Mouse (Mus musculus): ENCODE data around the gene Mark4.

Gene Mark4

GRCm38 (mm10) chr7:19437048-19437447 is 21.6 kb downstream of the Mark4 start:
- DNase-seq (ENCODE audit: low spot score in 2 of 2), result no peak

GRCm38 (mm10) chr7:19436276-19436675 is 22.3 kb downstream of the Mark4 start:
- no peak for DNase-seq (ENCODE audit: low spot score in 2 of 2)

GRCm38 (mm10) chr7:19432475-19432874 is 26.1 kb downstream of the Mark4 start:
- no peak for DNase-seq (ENCODE audit: low spot score in 2 of 2)

DNA sequence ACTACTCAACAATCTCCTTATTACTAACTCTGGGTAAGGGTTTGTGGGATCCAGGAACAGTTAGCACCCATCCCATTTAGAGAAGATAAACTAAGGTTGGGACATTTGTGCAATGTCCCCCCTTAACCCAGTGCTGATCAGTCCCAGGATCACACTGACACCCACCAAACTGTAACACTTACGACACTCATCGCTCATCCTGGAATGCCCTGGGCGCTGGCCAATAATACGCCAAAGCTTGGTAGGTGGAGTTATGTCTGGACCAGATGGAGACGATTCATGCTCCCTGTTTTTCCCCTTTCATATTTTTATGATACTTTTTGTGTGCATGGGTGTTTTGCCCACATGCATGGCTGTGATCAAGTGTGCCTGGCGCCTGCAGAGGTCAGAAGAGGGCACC is 28.2 kb downstream of the Mark4 start:
- no peak for DNase-seq (ENCODE audit: low spot score in 2 of 2)

DNA sequence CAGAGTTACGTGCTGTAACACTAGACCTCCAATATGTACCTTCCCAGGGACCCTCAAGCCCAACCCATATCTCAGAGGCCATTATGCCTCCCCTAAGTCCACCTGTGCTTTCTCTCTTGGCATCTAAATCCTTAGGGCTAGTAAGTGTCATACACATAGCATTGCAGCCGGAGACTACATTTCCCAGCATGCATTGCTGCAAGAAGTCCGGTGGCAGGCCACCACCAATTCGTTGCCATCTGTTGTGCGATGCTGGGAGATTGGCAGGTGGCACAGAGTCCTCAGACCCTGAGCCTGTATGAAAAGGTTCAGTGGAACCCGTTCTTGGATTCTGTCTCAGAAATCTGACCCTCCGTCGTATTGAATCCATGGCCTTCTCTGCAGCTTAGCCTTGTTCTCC is 28.9 kb downstream of the Mark4 start:
- DNase-seq (ENCODE audit: low spot score in 2 of 2), result no peak

DNA sequence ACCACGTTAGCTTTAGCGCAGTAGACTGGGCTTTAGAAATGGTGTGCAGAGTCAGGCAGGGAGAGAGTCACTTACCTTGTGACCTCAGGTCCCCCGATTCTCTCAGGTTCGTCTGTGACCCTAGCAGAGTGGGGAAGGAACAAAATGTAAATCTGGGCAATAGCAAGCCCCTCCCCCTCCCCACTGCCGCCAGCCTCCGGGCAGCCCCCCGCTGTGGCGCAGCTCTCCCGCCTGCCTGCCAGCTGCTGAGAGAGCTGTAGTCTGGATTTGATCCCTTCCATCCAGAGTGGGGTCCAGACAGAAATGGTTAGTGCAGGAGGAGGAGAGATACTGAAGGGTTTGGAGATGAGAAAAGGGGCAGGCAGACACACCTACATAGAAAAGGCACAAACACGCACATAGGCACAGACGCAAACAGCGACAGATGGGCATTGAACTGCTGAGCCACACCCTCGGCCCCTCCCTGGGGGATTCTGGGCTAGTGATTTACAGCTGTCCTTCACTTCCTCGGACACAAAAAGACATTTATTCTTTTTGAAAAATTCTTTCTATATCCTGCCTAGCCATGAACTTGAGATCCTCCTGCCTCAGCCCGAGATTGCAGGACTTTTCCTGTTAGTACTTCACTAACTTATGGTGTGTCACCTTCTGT is 30.5 kb downstream of the Mark4 start:
- DNase-seq (ENCODE audit: low spot score in 2 of 2), result no peak

- DNase-seq (ENCODE audit: low spot score in 2 of 2), result no peak
These were observed 31.7 kb downstream of the Mark4 start for GRCm38 (mm10) chr7:19426888-19427287.

DNA sequence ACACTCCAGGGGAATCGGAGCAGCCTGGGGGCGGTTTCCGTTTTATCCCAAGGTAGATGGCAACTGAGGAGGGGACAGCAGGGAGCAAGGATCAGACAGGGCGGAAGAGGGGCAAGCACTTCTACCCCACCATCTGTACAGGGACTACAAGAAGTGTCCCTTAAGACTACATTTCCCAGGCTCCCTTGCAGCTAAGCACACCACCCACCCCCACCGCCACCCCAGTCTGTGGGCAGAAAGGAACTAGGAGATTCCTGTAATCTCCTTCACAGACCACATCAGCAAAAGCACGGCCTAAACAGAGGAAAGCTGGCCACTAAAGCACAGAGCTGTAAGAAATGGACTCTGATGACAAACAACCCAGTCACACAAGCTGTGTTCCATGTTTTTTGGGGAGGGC is 32.3 kb downstream of the Mark4 start:
- no peak for DNase-seq (ENCODE audit: low spot score in 2 of 2)

GRCm38 (mm10) chr7:19424051-19424450 is 34.6 kb downstream of the Mark4 start:
- DNase-seq (ENCODE audit: low spot score in 2 of 2), result no peak

- DNase-seq (ENCODE audit: low spot score in 2 of 2), result no peak
These were observed 35.5 kb downstream of the Mark4 start for GRCm38 (mm10) chr7:19423083-19423482.

GRCm38 (mm10) chr7:19420821-19421636 is 37.6 kb downstream of the Mark4 start:
- DNase-seq (ENCODE audit: low spot score in 2 of 2), result peak; percentile 62 to 70

- no peak for DNase-seq (ENCODE audit: low spot score in 2 of 2)
These were observed 38.5 kb downstream of the Mark4 start for GRCm38 (mm10) chr7:19420121-19420520.

DNA sequence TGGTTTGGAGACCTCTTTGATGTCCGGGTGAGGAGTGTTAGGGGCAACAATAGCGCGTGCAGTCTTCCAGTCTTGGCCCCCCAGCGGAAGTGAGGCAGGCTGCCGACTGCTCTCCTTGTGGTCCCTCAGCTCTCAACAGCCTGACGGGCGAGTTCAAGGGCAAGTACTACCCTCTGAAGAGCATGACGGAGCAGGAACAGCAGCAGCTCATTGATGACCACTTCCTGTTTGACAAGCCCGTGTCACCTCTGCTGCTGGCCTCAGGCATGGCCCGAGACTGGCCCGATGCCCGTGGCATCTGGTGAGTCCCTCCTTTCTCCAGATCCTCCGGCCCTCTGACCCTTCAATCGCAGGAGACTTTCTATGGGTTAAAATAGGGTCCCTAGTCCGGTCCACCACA is 42.0 kb downstream of the Mark4 start:
- DNase-seq (ENCODE audit: low spot score in 2 of 2), result no peak

- DNase-seq (ENCODE audit: low spot score in 2 of 2), result no peak
These were observed 45.1 kb downstream of the Mark4 start for GRCm38 (mm10) chr7:19413525-19413924.

DNA sequence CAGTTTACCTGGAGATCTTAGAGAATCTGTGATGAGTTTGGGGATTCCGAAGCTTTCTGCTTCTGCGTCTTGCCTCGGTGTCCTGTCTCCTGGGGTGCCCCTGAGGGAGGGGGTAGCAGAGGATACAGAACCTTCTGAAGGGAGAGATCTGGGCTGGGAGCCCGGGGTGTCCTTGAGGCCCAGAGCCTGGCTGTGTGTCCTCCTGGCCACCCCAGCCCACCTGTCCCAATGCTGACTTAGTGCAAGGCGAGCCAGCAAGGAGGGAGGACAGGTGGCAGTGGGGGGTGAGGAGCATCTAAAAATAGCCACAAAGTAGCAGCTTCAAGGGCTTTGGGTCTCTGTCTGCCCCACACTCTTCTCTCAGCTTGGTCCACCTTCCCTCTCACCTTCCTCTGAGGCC is 46.8 kb downstream of the Mark4 start:
- no peak for DNase-seq (ENCODE audit: low spot score in 2 of 2)

- DNase-seq (ENCODE audit: low spot score in 2 of 2), result no peak
These were observed 47.8 kb downstream of the Mark4 start for GRCm38 (mm10) chr7:19410766-19411344.

GRCm38 (mm10) chr7:19409753-19410152 is 48.9 kb downstream of the Mark4 start:
- no peak for DNase-seq (ENCODE audit: low spot score in 2 of 2)

- DNase-seq (ENCODE audit: low spot score in 2 of 2), result peak; percentile 67 to 79
These were observed 53.2 kb downstream of the Mark4 start for GRCm38 (mm10) chr7:19405417-19405816.

DNA sequence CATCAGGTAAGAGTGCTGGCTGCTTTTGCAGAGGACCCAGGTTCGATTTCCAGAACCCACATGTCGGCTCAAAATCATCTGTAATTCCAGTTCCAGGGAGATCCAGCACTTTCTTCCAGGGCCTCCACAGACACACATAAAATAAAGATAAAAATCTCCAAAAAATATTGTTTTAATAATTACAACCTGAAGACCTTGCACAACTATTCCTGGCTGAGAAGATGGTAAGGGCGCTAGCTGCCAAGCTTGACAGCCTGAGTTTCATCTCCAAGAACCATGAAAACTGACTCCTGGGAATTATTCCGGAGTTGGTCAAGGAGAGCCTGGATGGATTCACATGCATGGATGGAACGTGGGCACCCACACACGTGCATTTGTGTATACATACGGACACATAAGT is 54.1 kb downstream of the Mark4 start, which contains the start of gene Ckm:
Gene Ckm, plus strand, starts transcription at position 301 of the 400 bp plus-strand sequence.
- DNase-seq (ENCODE audit: low spot score in 2 of 2), result no peak

DNA sequence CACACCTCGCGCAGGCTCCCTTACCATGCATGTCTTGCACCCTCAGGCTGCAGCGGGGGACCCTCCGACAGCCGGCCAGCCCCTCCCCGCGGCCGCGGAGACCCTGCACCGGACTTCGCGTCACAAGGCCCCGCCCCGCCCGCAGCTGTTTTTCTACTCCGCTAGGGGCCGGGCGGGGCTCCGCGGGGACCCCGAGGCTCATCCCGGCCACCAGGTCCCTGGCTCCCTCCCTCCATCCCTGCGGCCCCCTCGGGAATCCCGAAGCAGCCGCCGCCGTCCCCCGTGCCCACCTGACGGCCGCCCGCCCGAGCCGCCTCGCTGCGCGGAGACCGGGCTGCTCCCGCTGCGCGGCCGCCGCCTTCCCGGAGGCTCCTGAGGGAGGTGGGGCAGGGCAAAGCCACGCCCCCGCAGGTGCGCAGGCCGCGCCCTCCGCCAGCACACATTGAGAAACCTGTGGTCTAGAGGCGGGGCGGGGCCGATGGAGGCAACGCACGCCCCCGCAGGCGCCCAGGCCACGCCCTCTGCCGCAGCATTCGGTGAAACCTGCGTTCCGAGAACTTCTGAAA is 54.8 kb downstream of the Mark4 start, which contains the start of gene Klc3:
Gene Klc3, minus strand, starts transcription at position 374 of the 566 bp plus-strand sequence.
- peak; percentile 62 to 63 for DNase-seq (ENCODE audit: low spot score in 2 of 2)

GRCm38 (mm10) chr7:19402535-19403112 is 56.0 kb downstream of the Mark4 start:
- no peak for DNase-seq (ENCODE audit: low spot score in 2 of 2)

DNA sequence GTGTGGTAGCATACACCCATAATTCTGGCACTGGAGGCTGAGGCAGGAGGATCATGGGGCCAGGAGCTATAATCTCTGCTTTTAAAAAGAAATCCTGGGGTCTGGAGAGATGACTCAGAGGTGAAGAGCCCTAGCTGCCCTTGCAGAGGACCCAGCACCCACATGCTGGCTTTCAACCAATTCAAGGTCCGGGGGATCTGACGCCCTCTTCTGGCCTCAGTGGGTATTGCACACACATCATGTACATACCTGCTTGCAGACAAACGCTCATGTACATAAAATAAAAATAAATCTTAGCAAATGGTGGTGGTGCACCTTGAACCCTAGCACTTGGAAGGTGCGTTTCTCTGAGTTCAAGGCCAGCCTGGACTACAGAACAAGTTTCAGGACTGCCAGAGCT is 57.7 kb downstream of the Mark4 start:
- DNase-seq (ENCODE audit: low spot score in 2 of 2), result no peak

All from spleen, postnatal 14 days (tissue).